Mouse (Mus musculus) forebrain, postnatal 0 days (tissue): ENCODE data around the gene Kcnk2. TPM values are rescaled to one million over a fixed set of nuclear protein-coding genes. Genes with fewer than 3 reads are reported as not detected.
"Not testable (repeated sequence)": the region's sequence is repeated elsewhere in the genome, so short reads cannot be mapped to it uniquely, and the experiment has no call there.

Experiments
- ATAC-seq: fragments of 200-750 bp; cut with Nextera tagmentation; 2 replicates; pipeline ENCODE4 v1.8.0; 2017; ENCODE audit warnings: mild to moderate bottlenecking, moderate library complexity
- DNase-seq: peaks from one replicate; pipeline ENCODE4 v3.0.0-alpha.2; 2015
- H3K27ac ChIP-seq: fragments of 300-500 bp; sonication (generic); 2 replicates; pipeline ENCODE4 v1.5.1; 2014; ENCODE audit warnings: low read depth, mild to moderate bottlenecking, antibody characterized with exemption, low read length, moderate library complexity, mixed read lengths
- H3K27me3 ChIP-seq: fragments of 300-500 bp; sonication (generic); 2 replicates; pipeline ENCODE4 v1.6.1; 2014; ENCODE audit warnings: mild to moderate bottlenecking, low read length, mixed read lengths; ENCODE audit not compliant: insufficient read depth
- H3K36me3 ChIP-seq: fragments of 300-500 bp; sonication (generic); 2 replicates; pipeline ENCODE4 v1.6.1; 2014; ENCODE audit warnings: mild to moderate bottlenecking, moderate library complexity; ENCODE audit not compliant: insufficient read depth
- H3K4me1 ChIP-seq: fragments of 300-500 bp; sonication (generic); 2 replicates; pipeline ENCODE4 v1.6.1; 2014; ENCODE audit warnings: antibody characterized with exemption; ENCODE audit not compliant: insufficient read depth
- H3K4me2 ChIP-seq: fragments of 300-500 bp; sonication (generic); 2 replicates; pipeline ENCODE4 v1.6.1; 2014; ENCODE audit warnings: low read depth, mild to moderate bottlenecking, moderate library complexity
- H3K4me3 ChIP-seq: fragments of 300-500 bp; sonication (generic); 2 replicates; pipeline ENCODE4 v1.5.1; 2014; ENCODE audit warnings: low read depth, low read length, mixed read lengths
- H3K9ac ChIP-seq: fragments of 300-500 bp; sonication (generic); 2 replicates; pipeline ENCODE4 v1.6.1; 2014; ENCODE audit warnings: mild to moderate bottlenecking
- H3K9me3 ChIP-seq: fragments of 300-500 bp; sonication (generic); 2 replicates; pipeline ENCODE4 v1.6.1; 2016; ENCODE audit warnings: low read length
- CTCF ChIP-seq: sonication (generic); IDR thresholded peaks from 2 replicates; pipeline ENCODE4 v1.5.1; 2016; ENCODE audit warnings: antibody characterized with exemption, control low read depth, low read depth
- WGBS: fragments of 180-500 bp; shearing (Covaris S2); extraction: QIAGEN DNeasy Blood & Tissue Kit; methylation state at CpG from one replicate; pipeline ENCODE4 v1.1.7; 2014; 5-methylcytosine and 5-hydroxymethylcytosine counted together
- polyA plus RNA-seq: library from polyadenylated mRNA; unstranded; fragments of >200 nt; fragmentation: Nextera tagmentation; extraction: Ambion mirVana; gene quantifications from 2 replicates; pipeline ENCODE4 v1.2.1, GENCODE M21; 2015
- total RNA-seq: library from RNA; depleted of rRNA; stranded (reverse); fragments of >200 nt; gene quantifications from 2 replicates; pipeline ENCODE4 v1.2.3, GENCODE M21; 2014

Kcnk2 gene
- total and polyA plus RNA-seq, 2 experiments from 2014 or later: 20.9 to 22.0 TPM

GRCm38 (mm10) chr1:189253631-189254030 lies 148.4 kb downstream of the Kcnk2 start:
- ATAC-seq (no peak), DNase-seq (no peak)
- no peak overlapping the region for H3K4me3 ChIP-seq
- H3K27me3 ChIP-seq: no peaks in the 10 kb centered on the region
- no peaks in the 10 kb centered on the region for H3K9me3 ChIP-seq
- no peaks in the 10 kb centered on the region for H3K4me1 ChIP-seq
- H3K4me2 ChIP-seq: no peak overlapping the region
- no peaks in the 10 kb centered on the region for H3K36me3 ChIP-seq
- H3K27ac ChIP-seq: no peak overlapping the region
- no peak overlapping the region for H3K9ac ChIP-seq
- TF ChIP-seq CTCF: no peak

- H3K27me3 ChIP-seq: no peaks in the 10 kb centered on the region
- no peaks in the 10 kb centered on the region for H3K36me3 ChIP-seq
- no peak overlapping the region for H3K9ac ChIP-seq
- no peaks in the 10 kb centered on the region for H3K4me1 ChIP-seq
- ATAC-seq (no peak), DNase-seq (no peak)
- TF ChIP-seq CTCF: peak; percentile 63
- no peak overlapping the region for H3K4me3 ChIP-seq
- H3K9me3 ChIP-seq: no peaks in the 10 kb centered on the region
- no peak overlapping the region for H3K4me2 ChIP-seq
- no peak overlapping the region for H3K27ac ChIP-seq
- 71% methylated on average over 3 of the region's 3 CpGs for WGBS
Observed at GRCm38 (mm10) chr1:189253207-189253606, 148.9 kb downstream of the Kcnk2 start.

DNA sequence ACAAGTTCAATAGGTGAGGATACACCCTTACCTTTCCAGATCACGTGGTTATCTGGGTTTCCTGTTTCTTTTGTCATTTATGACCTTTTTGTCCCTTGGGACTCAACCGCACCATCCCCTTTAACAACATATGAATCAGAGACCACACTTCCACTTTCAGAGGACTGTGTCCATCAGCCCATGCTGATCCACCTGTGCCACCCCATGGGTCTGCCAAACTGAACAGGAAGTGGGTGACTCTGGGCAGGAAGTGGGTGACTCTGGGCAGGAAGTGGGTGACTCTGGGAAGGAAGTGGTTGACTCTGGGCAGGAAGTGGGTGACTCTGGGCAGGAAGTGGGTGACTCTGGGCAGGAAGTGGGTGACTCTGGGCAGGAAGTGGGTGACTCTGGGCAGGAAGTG lies 158.9 kb downstream of the Kcnk2 start:
- 88% methylated on average over 2 of the region's 2 CpGs for WGBS
- H3K9me3 ChIP-seq, H3K36me3 ChIP-seq, H3K4me1 ChIP-seq, H3K4me3 ChIP-seq, H3K9ac ChIP-seq, DNase-seq, ATAC-seq, H3K27me3 ChIP-seq, H3K27ac ChIP-seq, H3K4me2 ChIP-seq: not testable (repeated sequence)

- no peak overlapping the region for H3K27ac ChIP-seq
- no peak for TF ChIP-seq CTCF
- H3K9ac ChIP-seq: no peak overlapping the region
- H3K4me3 ChIP-seq: no peak overlapping the region
- no peaks in the 10 kb centered on the region for H3K36me3 ChIP-seq
- no peaks in the 10 kb centered on the region for H3K9me3 ChIP-seq
- 71% methylated on average over 5 of the region's 5 CpGs for WGBS
- no peaks in the 10 kb centered on the region for H3K27me3 ChIP-seq
- no peaks in the 10 kb centered on the region for H3K4me1 ChIP-seq
- ATAC-seq: no peak
- H3K4me2 ChIP-seq: no peak overlapping the region
- no peak for DNase-seq
Observed at GRCm38 (mm10) chr1:189235261-189235660, 166.8 kb downstream of the Kcnk2 start.

DNA sequence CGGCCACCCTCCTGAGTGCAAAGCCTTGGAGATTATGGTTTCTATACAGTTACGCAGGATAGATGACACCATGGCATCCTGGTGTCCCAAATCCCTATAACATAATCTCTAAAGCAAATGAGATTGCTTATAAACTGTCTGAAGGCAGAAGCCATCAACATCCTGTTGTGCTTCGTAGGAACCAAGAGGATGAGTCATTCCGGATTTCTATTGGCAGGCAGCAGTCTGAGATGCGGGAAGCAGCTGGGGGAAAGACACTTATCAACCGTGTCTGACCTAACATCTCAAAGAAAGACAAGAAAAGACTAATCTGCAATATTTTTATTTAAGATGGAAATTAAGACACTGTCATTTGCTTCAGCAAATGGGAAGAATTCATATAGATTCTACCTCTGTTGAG lies 169.2 kb downstream of the Kcnk2 start:
- ATAC-seq: no peak
- no peak for DNase-seq
- Histone ChIP-seq H3K4me2 (no peak overlapping the region), H3K36me3 (no peaks in the 10 kb centered on the region), H3K9me3 (no peaks in the 10 kb centered on the region), H3K27me3 (no peaks in the 10 kb centered on the region), H3K4me1 (no peaks in the 10 kb centered on the region), H3K9ac (no peak overlapping the region), H3K27ac (no peak overlapping the region), H3K4me3 (no peak overlapping the region)
- TF ChIP-seq CTCF: no peak
- 77% methylated on average over 6 of the region's 6 CpGs for WGBS

- ATAC-seq (peak; percentile 56), DNase-seq (no peak)
- H3K9me3 ChIP-seq: no peaks in the 10 kb centered on the region
- WGBS: 66% methylated on average over 19 of the region's 19 CpGs
- H3K27me3 ChIP-seq: no peaks in the 10 kb centered on the region
- no peak for TF ChIP-seq CTCF
- H3K4me2 ChIP-seq: no peak overlapping the region
- H3K36me3 ChIP-seq: no peaks in the 10 kb centered on the region
- no peaks in the 10 kb centered on the region for H3K4me1 ChIP-seq
- no peak overlapping the region for H3K4me3 ChIP-seq
- no peak overlapping the region for H3K9ac ChIP-seq
- H3K27ac ChIP-seq: peak overlapping the region; percentile 3; the same call in 1 of the 2 replicates
Observed at GRCm38 (mm10) chr1:189228222-189229084, 173.6 kb downstream of the Kcnk2 start.

GRCm38 (mm10) chr1:189227479-189227878 lies 174.6 kb downstream of the Kcnk2 start:
- Histone ChIP-seq H3K4me2 (no peak overlapping the region), H3K9ac (no peak overlapping the region), H3K4me3 (no peak overlapping the region), H3K27me3 (no peaks in the 10 kb centered on the region), H3K27ac (no peak overlapping the region), H3K36me3 (no peaks in the 10 kb centered on the region), H3K4me1 (no peaks in the 10 kb centered on the region), H3K9me3 (no peaks in the 10 kb centered on the region)
- 84% methylated on average over 4 of the region's 4 CpGs for WGBS
- ATAC-seq (no peak), DNase-seq (no peak)
- peak; percentile 7; the same call in 1 of the 2 replicates for TF ChIP-seq CTCF
